Mouse (Mus musculus) forebrain, embryonic 15.5 days (tissue): ENCODE measurements around the gene Khdc1b. TPM values are rescaled to one million over a fixed set of nuclear protein-coding genes. Genes with fewer than 3 reads are reported as not detected.
A peak's percentile ranks its signal among the peaks of the same experiment; 100 is the strongest.

Source experiments
- ATAC-seq: fragments of 200-750 bp; cut with Nextera tagmentation; replicated peaks from 2 replicates; pipeline ENCODE4 v1.8.0; 2017; ENCODE audit warnings: mild to moderate bottlenecking, moderate TSS enrichment, moderate library complexity
- H3K27ac ChIP-seq: fragments of 300-500 bp; sonication (generic); replicated peaks from 2 replicates; pipeline ENCODE4 v1.5.1; 2015; ENCODE audit warnings: mild to moderate bottlenecking, inconsistent platforms
- H3K27me3 ChIP-seq: fragments of 300-500 bp; sonication (generic); 2 replicates; pipeline ENCODE4 v1.6.1; 2015; ENCODE audit warnings: inconsistent platforms
- H3K36me3 ChIP-seq: fragments of 300-500 bp; sonication (generic); 2 replicates; pipeline ENCODE4 v1.6.1; 2015; ENCODE audit warnings: mild to moderate bottlenecking, inconsistent platforms
- H3K4me1 ChIP-seq: fragments of 300-500 bp; sonication (generic); 2 replicates; pipeline ENCODE4 v1.6.1; 2015; ENCODE audit warnings: inconsistent platforms
- H3K4me2 ChIP-seq: fragments of 300-500 bp; sonication (generic); replicated peaks from 2 replicates; pipeline ENCODE4 v1.6.1; 2015; ENCODE audit warnings: mild to moderate bottlenecking, inconsistent platforms
- H3K4me3 ChIP-seq: fragments of 300-500 bp; sonication (generic); 2 replicates; pipeline ENCODE4 v1.5.1; 2015; ENCODE audit warnings: mild to moderate bottlenecking, inconsistent platforms
- H3K9ac ChIP-seq: fragments of 300-500 bp; sonication (generic); replicated peaks from 2 replicates; pipeline ENCODE4 v1.6.1; 2015; ENCODE audit warnings: mild to moderate bottlenecking, inconsistent platforms
- H3K9me3 ChIP-seq: fragments of 300-500 bp; sonication (generic); 2 replicates; pipeline ENCODE4 v1.6.1; 2016; ENCODE audit warnings: inconsistent platforms
- WGBS: fragments of 180-500 bp; shearing (Covaris S2); methylation state at CpG from one replicate; pipeline ENCODE4 v1.1.7; 2015; ENCODE audit warnings: mixed read lengths; 5-methylcytosine and 5-hydroxymethylcytosine counted together
- polyA plus RNA-seq: library from polyadenylated mRNA; unstranded; fragments of >200 nt; fragmentation: Nextera tagmentation; extraction: Ambion mirVana; gene quantifications from 2 replicates; pipeline ENCODE4 v1.2.1, GENCODE M21; 2015

Khdc1b gene
- polyA plus RNA-seq, 1 experiment from 2014 or later: 0.14 TPM

DNA sequence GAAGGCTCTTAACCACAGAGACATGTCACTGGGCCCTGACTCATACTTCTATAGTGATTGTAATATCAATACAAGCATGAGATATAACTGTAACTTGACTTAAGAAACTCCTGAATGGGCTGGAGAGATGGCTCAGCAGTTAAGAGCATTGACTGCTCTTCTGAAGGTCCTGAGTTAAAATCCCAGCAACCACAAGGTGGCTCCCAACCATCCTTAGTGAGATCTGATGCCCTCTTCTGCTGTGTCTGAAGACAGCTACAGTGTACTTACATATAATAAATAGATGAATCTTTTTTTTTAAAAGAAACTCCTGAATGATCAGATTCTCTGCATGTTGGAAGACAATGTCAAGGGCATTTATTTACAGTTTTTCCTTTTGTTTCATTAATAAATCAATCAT is 36.0 kb downstream of the Khdc1b start:
- no peak for ATAC-seq
- Histone ChIP-seq H3K9me3 (no peaks in the 10 kb centered on the region), H3K27me3 (no peaks in the 10 kb centered on the region), H3K4me2 (no peak overlapping the region), H3K4me1 (no peaks in the 10 kb centered on the region; the same call in 1 of the 2 replicates), H3K9ac (no peak overlapping the region), H3K36me3 (no peaks in the 10 kb centered on the region), H3K27ac (no peak overlapping the region), H3K4me3 (no peak overlapping the region)

GRCm38 (mm10) chr1:21425654-21426053 is 42.3 kb downstream of the Khdc1b start:
- 90% methylated on average over 2 of the region's 2 CpGs for WGBS
- no peak for ATAC-seq
- no peak overlapping the region for H3K4me2 ChIP-seq
- H3K9me3 ChIP-seq: no peaks in the 10 kb centered on the region
- H3K4me1 ChIP-seq: no peaks in the 10 kb centered on the region
- H3K27ac ChIP-seq: no peak overlapping the region
- H3K9ac ChIP-seq: no peak overlapping the region
- H3K36me3 ChIP-seq: no peaks in the 10 kb centered on the region
- no peaks in the 10 kb centered on the region for H3K27me3 ChIP-seq
- no peak overlapping the region for H3K4me3 ChIP-seq

- no peak overlapping the region for H3K4me2 ChIP-seq
- H3K27ac ChIP-seq: no peak overlapping the region
- H3K4me1 ChIP-seq: no peaks in the 10 kb centered on the region
- no peaks in the 10 kb centered on the region for H3K36me3 ChIP-seq
- no peak for ATAC-seq
- H3K4me3 ChIP-seq: no peak overlapping the region
- WGBS: 87% methylated on average over 4 of the region's 4 CpGs
- H3K9me3 ChIP-seq: no peaks in the 10 kb centered on the region
- H3K9ac ChIP-seq: no peak overlapping the region
- H3K27me3 ChIP-seq: no peaks in the 10 kb centered on the region
These were observed 44.7 kb downstream of the Khdc1b start for GRCm38 (mm10) chr1:21428079-21428478.

DNA sequence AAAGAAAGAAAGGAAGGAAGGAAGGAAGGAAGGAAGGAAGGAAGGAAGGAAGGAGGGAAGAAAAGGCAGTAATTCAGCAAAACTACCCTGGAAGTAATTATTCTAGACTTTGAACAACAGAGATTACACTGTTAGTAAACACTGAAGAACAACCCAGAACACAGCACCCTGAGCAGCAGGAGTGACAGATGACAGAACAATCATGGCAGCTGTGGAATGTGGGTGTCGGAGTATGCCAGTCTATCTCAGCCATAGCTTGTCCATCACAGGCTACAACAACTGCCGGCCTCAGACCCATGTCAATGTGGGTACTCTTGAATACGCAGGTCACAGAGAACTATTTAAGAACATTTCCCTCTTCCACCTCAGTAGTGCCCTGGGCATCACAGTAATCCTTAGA is 48.3 kb downstream of the Khdc1b start:
- Histone ChIP-seq H3K36me3 (no peaks in the 10 kb centered on the region), H3K4me3 (no peak overlapping the region), H3K4me2 (no peak overlapping the region), H3K27me3 (no peaks in the 10 kb centered on the region), H3K27ac (no peak overlapping the region), H3K4me1 (peaks cover 4% of the 10 kb centered on the region; the same call in 1 of the 2 replicates), H3K9me3 (no peaks in the 10 kb centered on the region), H3K9ac (no peak overlapping the region)
- WGBS: 88% methylated on average over 3 of the region's 3 CpGs
- no peak for ATAC-seq

- peak; percentile 76 for ATAC-seq
- no peak overlapping the region for H3K27ac ChIP-seq
- H3K27me3 ChIP-seq: no peaks in the 10 kb centered on the region
- no peak overlapping the region for H3K4me3 ChIP-seq
- H3K4me1 ChIP-seq: peaks cover 5% of the 10 kb centered on the region; the same call in 1 of the 2 replicates
- H3K4me2 ChIP-seq: no peak overlapping the region
- WGBS: 37% methylated on average over 3 of the region's 3 CpGs
- no peaks in the 10 kb centered on the region for H3K36me3 ChIP-seq
- H3K9ac ChIP-seq: no peak overlapping the region
- no peaks in the 10 kb centered on the region for H3K9me3 ChIP-seq
These were observed 51.5 kb downstream of the Khdc1b start for GRCm38 (mm10) chr1:21434853-21435252.

Other genes starting within 250 kb of the Khdc1b start
- gene Tmem14a, start 165.0 kb upstream of the Khdc1b start, polyA plus RNA-seq: 16.9 and 17.7 TPM in 2 replicates
- gene Gsta3, start 143.0 kb upstream of the Khdc1b start, polyA plus RNA-seq: 0.31 and 0.40 TPM in 2 replicates
- gene Khdc1a, start 33.9 kb upstream of the Khdc1b start, polyA plus RNA-seq: not detected in 2 replicates
- gene Khdc1c, start 15.2 kb upstream of the Khdc1b start, polyA plus RNA-seq: not detected in 2 replicates